Mouse (Mus musculus): ENCODE measurements around the gene Grcc10.

- TF ChIP-seq POLR2A (IDR thresholded peaks at IDR 0.05; ENCODE audit: borderline replicate concordance, low read depth, low read length) (no peak), CTCF (IDR thresholded peaks at IDR 0.05; ENCODE audit: low read depth, low read length) (no peak)
Observed at GRCm38 (mm10) chr6:124767536-124767919, 26.4 kb upstream of the Grcc10 start.
